Mouse (Mus musculus): ENCODE measurements around the gene Kcnab1. TPM values are rescaled to one million over a fixed set of nuclear protein-coding genes. Genes with fewer than 3 reads are reported as not detected.
"Not testable (repeated sequence)": the region's sequence is repeated elsewhere in the genome, so short reads cannot be mapped to it uniquely, and the experiment has no call there.

The Kcnab1 gene
- total RNA-seq, 2 experiments from 2014 or later: 84.1 to 84.2 TPM

GRCm38 (mm10) chr3:65379884-65380539 lies 270.8 kb downstream of the Kcnab1 start:
- intact Hi-C loops (cut with DNase I): loop anchor here (5.0 kb wide), 1 partner anchor 482 kb away; no protein-coding TSS in a partner anchor
- DNase-seq (ENCODE audit: extremely low spot score in 1 of 2, low spot score in 2 of 2): peak in 1 of 2 experiments; percentile 29
- H3K4me3 ChIP-seq: no peak overlapping the region
- H3K27ac ChIP-seq: no peak overlapping the region
- peak; percentile 84 for TF ChIP-seq CTCF (IDR thresholded peaks at IDR 0.05)

DNA sequence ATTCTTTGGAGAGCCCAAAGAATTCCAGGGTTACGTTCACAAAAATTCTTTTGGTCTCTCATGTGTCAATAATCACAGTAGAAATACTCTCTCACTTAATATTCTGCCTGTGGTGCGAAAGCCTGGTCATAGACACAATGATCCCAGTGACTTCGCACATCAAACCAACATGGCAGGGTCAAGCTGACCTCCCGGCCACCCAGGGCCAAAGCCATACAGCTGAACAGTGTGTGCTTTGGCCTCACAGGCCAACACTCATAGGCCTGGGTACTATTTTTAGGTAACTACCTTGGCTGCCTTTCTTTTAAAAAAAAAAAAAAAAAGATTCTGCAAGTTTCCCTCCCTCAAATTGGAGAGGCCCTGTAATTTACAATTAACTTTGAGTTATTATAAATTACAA lies 271.9 kb downstream of the Kcnab1 start:
- TF ChIP-seq CTCF (IDR thresholded peaks at IDR 0.05): no peak

GRCm38 (mm10) chr3:65384431-65384830 lies 275.2 kb downstream of the Kcnab1 start:
- intact Hi-C loops (cut with DNase I): loop anchor here (5.0 kb wide), 1 partner anchor 478 kb away; no protein-coding TSS in a partner anchor
- DNase-seq (ENCODE audit: extremely low spot score in 1 of 2, low spot score in 2 of 2): no peak
- Histone ChIP-seq H3K27ac (no peak overlapping the region), H3K4me3 (no peak overlapping the region)
- TF ChIP-seq CTCF (IDR thresholded peaks at IDR 0.05): no peak

More for the DNA sequence above, 271.9 kb downstream of the Kcnab1 start:
- Histone ChIP-seq H3K27ac (no peak overlapping the region), H3K4me3 (no peak overlapping the region)
- intact Hi-C loops (cut with DNase I): loop anchor here (5.0 kb wide), 1 partner anchor 481 kb away; no protein-coding TSS in a partner anchor
- DNase-seq (ENCODE audit: extremely low spot score in 1 of 2, low spot score in 2 of 2): no peak

DNA sequence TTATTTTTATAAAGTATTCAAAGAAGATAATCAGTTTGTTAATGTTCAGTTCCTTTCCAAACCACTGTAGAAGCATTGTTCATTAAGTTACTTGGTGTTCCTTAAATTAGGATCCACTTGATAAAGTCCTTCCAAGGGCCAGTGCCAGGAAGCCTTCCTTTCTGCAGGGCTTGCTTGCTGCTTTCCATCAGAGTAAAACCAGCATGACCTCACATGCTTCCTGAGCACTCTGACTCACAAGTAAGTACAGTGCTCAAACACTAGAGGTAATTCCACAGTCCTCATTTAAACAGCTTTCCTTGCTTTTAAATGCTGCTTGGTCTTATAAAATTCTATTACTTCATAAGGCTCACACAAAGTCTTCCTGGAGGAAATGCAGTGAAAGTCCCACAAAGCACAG lies 276.6 kb downstream of the Kcnab1 start:
- no peak overlapping the region for H3K4me3 ChIP-seq
- DNase-seq (ENCODE audit: extremely low spot score in 1 of 2, low spot score in 2 of 2): no peak
- intact Hi-C loops (cut with DNase I): no loop called here
- TF ChIP-seq CTCF (IDR thresholded peaks at IDR 0.05): no peak
- H3K27ac ChIP-seq: no peak overlapping the region

GRCm38 (mm10) chr3:65391222-65391783 lies 282.1 kb downstream of the Kcnab1 start:
- no peak for DNase-seq (ENCODE audit: extremely low spot score in 1 of 2, low spot score in 2 of 2)
- intact Hi-C loops (cut with DNase I): loop anchor here (5.0 kb wide), 2 partner anchors 266 to 546 kb away; no protein-coding TSS in a partner anchor
- H3K27ac ChIP-seq: no peak overlapping the region; the same call in 1 of the 2 replicates
- no peak for TF ChIP-seq CTCF (IDR thresholded peaks at IDR 0.05)
- peak overlapping the region; percentile 63 for H3K4me3 ChIP-seq

- DNase-seq (ENCODE audit: extremely low spot score in 1 of 2, low spot score in 2 of 2): peak in 1 of 2 experiments; percentile 16
- intact Hi-C loops (cut with DNase I): loop anchor here (1.0 to 5.0 kb wide), 3 partner anchors 135 to 545 kb away; no protein-coding TSS in a partner anchor
- peak overlapping the region; percentile 85 for H3K27ac ChIP-seq
- peak overlapping the region; percentile 63 for H3K4me3 ChIP-seq
- TF ChIP-seq CTCF (IDR thresholded peaks at IDR 0.05): no peak; the same call in none of the 2 replicates
These were observed 282.7 kb downstream of the Kcnab1 start for GRCm38 (mm10) chr3:65391784-65392420.

DNA sequence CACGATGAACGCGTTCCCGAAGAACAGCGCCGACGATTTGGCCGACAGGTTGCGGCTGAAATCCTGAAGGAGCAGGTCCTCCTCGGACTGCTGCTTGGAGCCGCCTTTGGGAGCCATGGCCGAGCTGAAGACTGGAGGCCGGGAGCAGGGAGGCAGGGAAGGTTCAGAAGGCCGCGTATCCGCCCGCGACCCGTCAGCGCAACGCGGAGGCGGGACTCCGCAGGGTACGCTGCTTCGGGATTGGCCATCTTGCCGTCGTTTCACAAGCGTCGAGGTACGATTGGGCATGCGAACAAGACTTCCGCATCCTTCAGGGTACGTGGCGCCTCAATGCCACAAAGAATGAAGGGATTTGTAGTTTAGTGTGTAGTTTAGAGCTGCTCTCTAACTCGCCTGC lies 283.2 kb downstream of the Kcnab1 start, which contains the start of gene Ssr3:
Gene Ssr3, minus strand, starts transcription at position 203 of the 397 bp plus-strand sequence.
- peak; percentile 97 to 98 for DNase-seq (ENCODE audit: extremely low spot score in 1 of 2, low spot score in 2 of 2)
- peak within 1 kb of the TSS; percentile 63 for H3K4me3 ChIP-seq
- intact Hi-C loops (cut with DNase I): loop anchor here (1.0 to 5.0 kb wide), 3 partner anchors 135 to 545 kb away; no protein-coding TSS in a partner anchor
- no peak for TF ChIP-seq CTCF (IDR thresholded peaks at IDR 0.05)
- peak within 1 kb of the TSS; percentile 85 for H3K27ac ChIP-seq

DNA sequence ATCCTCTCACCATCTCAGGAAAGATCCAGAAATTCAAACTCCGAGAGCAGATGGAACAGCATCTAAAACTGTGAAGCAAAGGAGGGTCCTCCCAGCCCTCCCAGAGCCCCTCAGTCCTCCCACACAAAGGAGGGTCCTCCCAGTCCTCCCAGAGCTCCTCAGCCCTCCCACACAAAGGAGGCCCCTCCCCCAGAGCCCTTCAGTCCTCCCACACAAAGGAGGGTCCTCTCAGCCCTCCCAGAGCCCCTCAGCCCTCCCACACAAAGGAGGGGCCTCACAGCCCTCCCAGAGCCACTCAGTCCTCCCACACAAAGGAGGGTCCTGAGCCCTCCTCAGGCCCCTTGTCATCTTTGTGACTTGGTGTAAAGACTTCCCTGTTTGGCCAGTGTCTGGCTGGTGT lies 285.9 kb downstream of the Kcnab1 start:
- H3K27ac ChIP-seq; intact Hi-C loops (cut with DNase I); DNase-seq (ENCODE audit: extremely low spot score in 1 of 2, low spot score in 2 of 2): not testable (repeated sequence)

DNA sequence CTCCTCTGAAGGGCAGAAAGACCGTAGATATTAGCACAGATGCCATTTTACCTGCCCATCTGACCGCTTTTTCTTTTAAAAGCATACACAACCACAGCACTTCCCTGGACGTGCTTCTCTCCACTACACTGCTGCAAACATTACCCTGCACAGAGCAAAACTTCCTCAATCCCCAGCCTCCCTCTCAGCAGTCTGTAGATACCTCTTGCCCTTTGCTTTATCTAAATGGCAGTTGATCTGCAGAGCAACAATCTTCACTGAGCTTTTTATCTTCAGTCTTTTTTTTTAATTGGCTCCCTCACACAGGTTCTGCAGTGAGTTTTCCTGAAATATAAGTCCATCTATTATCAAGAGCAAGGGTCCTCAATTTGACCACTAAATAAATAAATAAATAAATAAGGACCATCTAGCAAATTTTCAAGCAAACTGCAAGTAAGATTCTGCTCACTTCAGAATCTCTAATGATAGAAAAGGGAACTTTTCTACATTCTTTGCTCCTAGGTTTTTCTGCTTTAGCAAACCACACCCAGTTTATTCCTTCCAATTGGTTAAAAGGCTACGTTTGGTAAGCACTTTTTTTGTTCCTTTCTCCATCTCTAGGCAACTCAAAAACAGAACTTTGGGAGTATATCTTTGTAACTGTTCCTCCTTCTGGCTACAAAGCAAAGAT lies 287.8 kb downstream of the Kcnab1 start:
- Histone ChIP-seq H3K27ac (no peak overlapping the region), H3K4me3 (no peak overlapping the region)
- TF ChIP-seq CTCF (IDR thresholded peaks at IDR 0.05): no peak
- intact Hi-C loops (cut with DNase I): no loop called here
- DNase-seq (ENCODE audit: extremely low spot score in 1 of 2, low spot score in 2 of 2): no peak

More for the DNA sequence above, 285.9 kb downstream of the Kcnab1 start:
- H3K4me3 ChIP-seq: not testable (repeated sequence)

DNA sequence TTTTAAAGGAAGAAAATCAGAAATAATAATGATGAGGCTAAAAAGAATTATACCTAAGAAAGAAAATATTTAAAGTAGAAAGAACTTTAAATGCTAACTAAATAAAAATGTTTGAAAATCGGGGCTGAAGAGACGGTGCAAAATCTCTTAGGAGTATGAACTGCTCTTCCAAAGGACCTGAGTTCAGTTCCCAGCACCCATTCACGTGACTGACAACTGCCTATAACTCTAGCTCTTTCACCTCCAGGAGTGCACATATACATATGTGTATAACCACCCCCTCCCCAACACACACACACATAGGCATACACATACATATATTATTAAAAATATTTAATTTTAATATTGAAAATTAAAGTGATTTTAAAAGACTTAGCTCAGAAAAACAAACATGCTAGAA lies 288.4 kb downstream of the Kcnab1 start:
- TF ChIP-seq CTCF (IDR thresholded peaks at IDR 0.05): no peak
- no peak for DNase-seq (ENCODE audit: extremely low spot score in 1 of 2, low spot score in 2 of 2)
- intact Hi-C loops (cut with DNase I): no loop called here
- Histone ChIP-seq H3K27ac (no peak overlapping the region), H3K4me3 (no peak overlapping the region)

DNA sequence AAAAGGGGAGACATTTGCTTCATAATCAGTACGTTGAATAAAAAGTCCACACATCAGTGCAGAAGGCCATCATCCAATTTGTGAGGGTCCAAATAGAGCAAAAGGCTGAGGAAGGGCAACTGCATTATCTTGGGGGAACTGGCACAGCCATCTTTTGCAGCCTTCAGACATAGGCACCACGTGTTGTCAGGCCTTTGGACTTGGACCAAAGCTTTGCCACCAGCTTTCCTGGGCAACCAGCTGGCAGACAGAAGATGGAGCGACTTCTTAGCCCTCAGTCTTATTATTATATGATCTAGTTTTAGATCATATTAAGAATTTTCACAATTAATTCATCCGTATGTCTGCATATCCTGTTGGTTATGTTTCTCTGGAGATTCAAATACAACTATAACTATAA lies 296.6 kb downstream of the Kcnab1 start:
- H3K4me3 ChIP-seq: no peak overlapping the region
- intact Hi-C loops (cut with DNase I): no loop called here
- no peak overlapping the region for H3K27ac ChIP-seq
- no peak for TF ChIP-seq CTCF (IDR thresholded peaks at IDR 0.05)
- DNase-seq (ENCODE audit: extremely low spot score in 1 of 2, low spot score in 2 of 2): no peak
